Mouse (Mus musculus) CD4-positive naive resting alpha-beta T cell, adult 57 days (primary cell): ENCODE results near the gene Cdk2. TPM values are rescaled to one million over a fixed set of nuclear protein-coding genes. Genes with fewer than 3 reads are reported as not detected.

Source experiments
- total RNA-seq: library from RNA; stranded (reverse); gene quantifications from one replicate; pipeline ENCODE4 v1.2.4, GENCODE M21; 2023

Gene Cdk2
- total RNA-seq = 33.1 TPM

DNA sequence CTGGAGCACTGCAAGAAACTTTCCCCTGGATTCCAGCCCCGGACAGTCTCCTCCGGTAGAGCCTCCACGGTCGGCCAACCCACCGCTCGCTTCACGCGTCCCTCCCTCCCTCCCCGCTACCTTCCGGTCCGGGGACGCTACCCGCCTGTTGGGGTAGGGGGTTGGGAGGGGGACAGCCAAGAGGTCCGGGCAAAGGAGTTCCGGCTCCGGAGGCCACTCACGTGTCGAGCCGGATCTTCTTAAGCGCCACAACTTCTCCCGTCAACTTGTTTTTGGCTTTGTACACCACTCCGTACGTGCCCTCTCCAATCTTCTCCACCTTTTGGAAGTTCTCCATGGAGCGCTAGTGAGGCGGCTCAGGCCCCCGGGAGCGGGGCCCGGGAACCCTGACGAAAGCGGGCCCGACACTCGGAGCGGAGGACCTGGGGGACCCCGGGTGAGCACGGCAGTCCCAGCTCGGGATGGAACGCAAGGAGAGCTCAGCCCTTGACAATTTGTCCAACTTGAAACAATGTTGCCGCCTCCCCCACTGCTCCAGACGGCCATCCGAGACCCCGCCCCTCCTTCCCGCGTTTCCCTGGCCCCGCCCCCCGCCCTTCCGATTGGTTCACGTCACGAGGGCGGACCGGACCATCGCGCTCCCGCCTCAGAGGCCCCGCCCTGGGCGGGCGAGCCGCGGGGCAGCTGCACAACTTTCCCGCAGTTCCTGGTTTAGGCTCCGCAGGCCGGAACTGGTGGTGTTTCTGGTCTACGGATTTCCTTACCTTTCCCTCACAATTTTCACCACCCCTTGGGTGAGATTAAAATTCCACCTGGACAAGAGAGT is at the start of gene Cdk2:
Gene Cdk2, minus strand, starts transcription at position 541 of the 826 bp plus-strand sequence.

DNA sequence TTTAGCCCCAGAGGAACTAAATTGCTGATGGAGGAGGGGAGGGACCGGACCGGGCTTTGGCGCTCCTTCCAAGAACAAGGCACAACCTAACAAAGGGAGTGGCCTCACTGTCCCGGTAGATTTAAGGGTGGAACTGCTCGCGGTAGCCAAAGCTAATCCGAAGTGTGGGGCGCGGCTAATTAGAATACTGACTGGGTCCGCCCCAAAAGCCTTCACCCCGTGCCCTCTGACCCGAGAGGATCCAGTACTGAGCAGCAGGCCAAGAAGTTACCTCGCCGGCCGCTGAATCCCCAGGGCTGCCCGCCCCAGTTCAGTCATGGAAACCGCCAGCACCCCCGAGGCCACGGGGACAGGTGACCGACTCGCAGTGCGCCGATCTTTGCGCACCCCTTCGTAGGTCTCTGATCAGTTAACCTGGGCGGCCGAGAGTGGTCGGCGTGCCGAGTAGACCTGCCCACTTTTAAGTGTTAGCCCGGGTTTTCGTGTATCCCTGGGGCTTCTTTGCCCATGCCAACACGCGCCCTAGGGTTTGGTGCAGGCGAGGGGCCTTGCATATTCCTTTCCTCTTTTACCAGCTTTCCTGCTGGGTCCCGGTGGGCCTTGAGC is 42.9 kb upstream of the Cdk2 start, which contains the start of gene Pym1:
Gene Pym1, plus strand, starts transcription at position 244 of the 606 bp plus-strand sequence.

DNA sequence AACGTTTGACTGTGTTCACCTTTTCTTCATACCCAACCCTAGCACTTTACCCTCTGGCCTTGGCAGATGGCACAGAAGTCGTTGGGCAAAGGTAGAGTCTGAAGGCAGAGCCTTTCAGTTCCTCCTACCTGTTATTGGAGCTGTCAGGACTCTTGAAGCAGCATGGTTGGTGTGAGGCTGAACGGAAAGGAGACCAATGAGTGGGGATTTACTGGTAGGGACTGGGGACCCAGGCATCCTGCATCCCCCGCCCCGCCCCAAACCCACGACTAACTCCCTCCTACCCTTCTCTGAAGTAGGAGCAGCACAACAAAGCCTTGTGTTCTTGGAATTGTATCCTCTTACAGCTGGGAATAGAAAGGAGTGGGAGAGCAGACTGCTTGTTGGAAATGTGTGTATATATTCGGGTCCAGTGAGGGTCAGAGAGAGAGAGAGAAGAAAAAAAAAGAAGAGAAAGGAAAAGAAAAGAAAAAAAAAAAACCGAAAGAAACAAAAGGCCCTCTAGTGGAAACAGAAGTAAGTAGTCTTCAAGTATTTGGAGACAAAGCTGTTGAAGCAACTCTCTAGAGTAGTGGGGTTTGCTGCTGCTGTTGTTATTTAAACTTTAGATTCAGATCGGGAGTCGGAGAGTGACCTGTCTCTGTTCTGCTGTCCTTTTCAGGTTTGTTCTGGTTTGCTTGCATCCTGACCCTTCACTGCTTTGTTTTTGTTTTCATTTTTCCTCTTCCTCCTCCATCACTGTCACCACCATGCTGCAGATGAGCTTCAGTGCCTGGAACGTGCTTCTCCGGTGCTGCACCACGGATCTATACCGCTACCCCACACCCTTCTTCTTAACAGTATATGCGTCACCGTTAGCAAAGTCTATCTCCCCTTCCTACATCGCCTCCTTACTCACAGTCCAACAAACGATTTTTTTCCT is 40.1 kb upstream of the Cdk2 start, which contains the start of gene Dgka:
Gene Dgka, minus strand, starts transcription at position 176 of the 922 bp plus-strand sequence.

DNA sequence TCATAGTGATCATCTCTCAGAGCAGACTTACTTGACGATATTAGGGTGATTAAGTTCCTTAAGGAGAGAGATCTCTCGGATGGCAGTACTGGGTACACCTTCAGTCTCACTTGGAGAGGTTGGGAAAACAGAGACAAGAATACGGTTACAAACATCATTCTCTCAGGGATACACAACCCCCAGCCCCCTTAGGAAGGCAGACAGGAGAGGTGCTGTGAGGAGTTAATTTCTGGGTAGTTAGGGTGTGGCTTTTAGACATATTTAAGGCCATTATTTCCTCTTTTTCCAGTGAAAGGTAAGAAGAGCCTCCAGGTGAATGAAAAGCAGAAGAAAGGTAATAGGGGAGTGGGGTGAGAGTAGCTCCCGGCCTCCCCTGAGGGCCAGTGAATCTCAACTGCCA is 936 bp downstream of the Cdk2 start, which contains the start of gene Pmel:
Gene Pmel, plus strand, starts transcription at position 301 of the 400 bp plus-strand sequence.

DNA sequence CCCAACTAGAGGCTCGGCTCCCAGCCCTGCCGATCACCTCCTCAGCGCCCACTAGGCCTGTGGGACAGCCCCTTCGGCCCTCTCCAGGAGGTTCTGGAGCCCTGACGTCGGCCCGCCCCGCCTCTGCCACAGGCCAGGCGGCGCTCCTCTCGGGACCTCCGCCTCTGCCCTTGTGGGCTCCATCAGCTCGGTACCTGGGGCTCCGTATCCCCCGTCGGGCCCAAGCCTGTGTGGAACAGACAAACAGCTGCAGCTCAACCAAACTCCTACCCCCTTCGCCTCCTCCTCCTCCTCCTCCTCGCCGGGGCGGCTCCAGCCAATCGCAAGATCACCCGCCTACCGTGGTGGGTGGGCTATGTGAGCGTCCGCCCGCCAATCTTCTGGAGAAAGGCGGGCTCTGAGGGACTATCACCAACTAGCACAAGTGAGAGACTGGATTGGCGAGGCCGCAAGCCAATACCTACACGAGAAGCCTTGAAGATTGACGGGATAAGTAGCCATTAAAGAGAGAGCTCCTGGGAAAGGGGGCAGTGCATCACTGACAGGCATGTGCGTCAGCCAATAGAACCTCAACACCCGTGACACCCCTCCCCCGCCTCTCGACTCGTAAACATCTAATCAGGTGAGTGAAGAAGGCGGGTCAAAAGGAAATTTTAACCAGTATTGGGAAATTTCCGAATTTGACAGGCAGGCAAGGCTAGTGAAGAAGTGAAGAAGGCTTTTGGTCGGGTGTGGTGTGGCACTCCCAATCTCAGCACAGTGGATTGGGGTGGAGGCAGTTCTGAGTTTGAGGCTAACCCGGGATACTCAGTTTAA is 8.6 kb downstream of the Cdk2 start, which contains the start of gene Rab5b:
Gene Rab5b, minus strand, starts transcription at position 273 of the 816 bp plus-strand sequence.

DNA sequence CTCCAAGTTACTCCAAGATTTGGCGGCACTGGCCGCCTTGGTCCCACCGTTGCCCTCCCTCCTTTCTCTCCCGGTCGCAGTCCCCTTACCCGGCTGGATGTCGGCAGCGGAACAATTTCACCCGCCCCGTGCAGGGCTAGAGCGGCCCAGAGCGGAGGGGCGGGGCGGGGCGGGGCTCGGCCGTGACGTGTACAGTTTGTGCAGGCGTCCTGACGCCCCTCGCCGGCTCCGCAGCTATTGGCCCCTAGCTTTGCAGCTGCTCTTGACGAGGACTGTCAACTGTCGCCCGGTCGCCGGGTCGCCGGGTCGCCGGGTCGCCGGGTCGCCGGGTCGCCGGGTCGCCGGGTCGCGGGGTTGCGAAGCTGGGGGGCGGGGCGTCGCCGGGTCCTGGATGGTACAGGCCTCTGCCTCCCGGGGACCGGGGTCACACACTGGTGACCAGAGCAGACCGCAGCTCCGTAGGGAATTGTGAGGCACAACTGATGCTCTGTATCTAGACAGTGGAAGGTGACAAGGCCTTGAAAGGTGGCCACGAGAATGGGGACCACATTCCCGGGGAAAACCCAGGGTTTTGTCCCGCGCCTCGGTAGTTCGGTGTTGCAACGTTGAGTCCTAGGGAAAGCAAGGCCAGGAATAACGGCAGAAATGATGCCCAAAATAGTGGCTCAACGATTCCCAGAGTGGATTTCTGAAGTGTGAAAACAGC is 30.9 kb downstream of the Cdk2 start, which contains the start of gene Suox:
Gene Suox, minus strand, starts transcription at position 311 of the 706 bp plus-strand sequence.

Other genes with a start within 250 kb of the Cdk2 start
- gene Smarcc2, start 245.8 kb downstream of the Cdk2 start, total RNA-seq = 126 TPM
- 738 TPM for gene Myl6, start 210.9 kb downstream of the Cdk2 start, total RNA-seq
- gene Myl6b, start 206.3 kb downstream of the Cdk2 start, total RNA-seq = not detected
- 269 TPM for gene Esyt1, start 179.2 kb downstream of the Cdk2 start, total RNA-seq
- gene Zc3h10, start 157.3 kb downstream of the Cdk2 start, total RNA-seq = 34.6 TPM
- 4,129 TPM for gene Rpl41, start 155.7 kb downstream of the Cdk2 start, total RNA-seq
- gene Pa2g4, start 139.0 kb downstream of the Cdk2 start, total RNA-seq = 68.6 TPM
- 1.3 TPM for gene Erbb3, start 115.4 kb downstream of the Cdk2 start, total RNA-seq
- gene Rps26, start 78.3 kb downstream of the Cdk2 start, total RNA-seq = 1,438 TPM
- 7.3 TPM for gene Ikzf4, start 59.0 kb downstream of the Cdk2 start, total RNA-seq
- 12.7 TPM for gene Suox, start 31.0 kb downstream of the Cdk2 start, total RNA-seq
- 33.4 TPM for gene Rab5b, start 8.8 kb downstream of the Cdk2 start, total RNA-seq
- 0.53 TPM for gene Pmel, start 836 bp downstream of the Cdk2 start, total RNA-seq
- 936 TPM for gene Dgka, start 39.8 kb upstream of the Cdk2 start, total RNA-seq
- gene Pym1, start 42.9 kb upstream of the Cdk2 start, total RNA-seq = 69.8 TPM
- 0.83 TPM for gene Mmp19, start 85.9 kb upstream of the Cdk2 start, total RNA-seq
- 64.0 TPM for gene Dnajc14, start 99.0 kb upstream of the Cdk2 start, total RNA-seq
- gene Tmem198b, start 99.3 kb upstream of the Cdk2 start, total RNA-seq = 7.8 TPM
- gene Sarnp, start 112.3 kb upstream of the Cdk2 start, total RNA-seq = 42.1 TPM
- gene Ormdl2, start 116.6 kb upstream of the Cdk2 start, total RNA-seq = 16.0 TPM
- gene Gdf11, start 186.7 kb upstream of the Cdk2 start, total RNA-seq = 11.5 TPM
- 2.3 TPM for gene Cd63, start 196.0 kb upstream of the Cdk2 start, total RNA-seq
- gene Rdh5, start 217.9 kb upstream of the Cdk2 start, total RNA-seq = 12.7 TPM
- 54.9 TPM for gene Bloc1s1, start 219.0 kb upstream of the Cdk2 start, total RNA-seq
- gene Itga7, start 228.8 kb upstream of the Cdk2 start, total RNA-seq = 8.2 TPM